In genomic region chr3:58146108-58146507, GRCm38 (mm10) we compare ENCODE assay signal across 26 mouse cellular contexts.
A peak's percentile ranks its signal among the peaks of the same experiment; 100 is the strongest.
DNase-seq lines count a peak whose midpoint lies in the region; ATAC-seq and TF ChIP-seq lines count a peak whose summit lies in the region.
"Had no signal": no experiment of that assay in that cellular context is flagged by ENCODE, and none has a peak within 500 bp of the region (broad histone marks: within the 10 kb centered on the region; RNA-seq: fewer than 3 reads in every experiment).

No protein-coding gene starts in this region.

- no peak overlapping the region for H3K4me2 ChIP-seq in intestine, embryonic 15.5 days (replicated peaks)
- no peak overlapping the region for H3K4me2 ChIP-seq in intestine, postnatal 0 days (replicated peaks; ENCODE audit: low read depth)
- peak overlapping the region; percentile 26 for H3K4me2 ChIP-seq in liver, embryonic 11.5 days
- peak overlapping the region; percentile 23; the same call in 1 of the 2 replicates for H3K4me2 ChIP-seq in liver, postnatal 0 days (ENCODE audit: low read depth, low read length)
- H3K4me2 ChIP-seq in hindbrain, embryonic 16.5 days (ENCODE audit: low read length): no peak overlapping the region
- H3K4me2 ChIP-seq in midbrain, postnatal 0 days (ENCODE audit: low read depth, low read length, poor library complexity, severe bottlenecking): no peak overlapping the region
- H3K4me2 ChIP-seq: forebrain, embryonic 15.5 days; heart, embryonic 11.5 days; hindbrain, embryonic 12.5 days; midbrain, embryonic 12.5 days had no signal

- TF ChIP-seq CTCF in intestine, postnatal 0 days (IDR thresholded peaks at IDR 0.05; ENCODE audit: low read depth): no peak
- no peak for TF ChIP-seq CTCF in liver, postnatal 0 days (IDR thresholded peaks at IDR 0.05; ENCODE audit: low read depth)
- TF ChIP-seq CTCF in midbrain, postnatal 0 days (IDR thresholded peaks at IDR 0.05): no peak

- H3K9me3 ChIP-seq in intestine, embryonic 15.5 days: no peaks in the 10 kb centered on the region
- H3K9me3 ChIP-seq in intestine, postnatal 0 days (ENCODE audit: control insufficient read depth): no peaks in the 10 kb centered on the region
- no peaks in the 10 kb centered on the region for H3K9me3 ChIP-seq in liver, embryonic 11.5 days (ENCODE audit: control insufficient read depth, low read length)
- H3K9me3 ChIP-seq in liver, postnatal 0 days (ENCODE audit: low read length): no peaks in the 10 kb centered on the region
- no peaks in the 10 kb centered on the region for H3K9me3 ChIP-seq in hindbrain, embryonic 16.5 days (ENCODE audit: control insufficient read depth, low read length)
- no peaks in the 10 kb centered on the region for H3K9me3 ChIP-seq in midbrain, postnatal 0 days (ENCODE audit: low read length)
- H3K9me3 ChIP-seq: embryonic facial prominence, embryonic 10.5 days; forebrain, embryonic 15.5 days; G1E; hindbrain, embryonic 12.5 days; midbrain, embryonic 12.5 days had no signal

- no peak overlapping the region for H3K9ac ChIP-seq in intestine, embryonic 15.5 days
- no peak overlapping the region for H3K9ac ChIP-seq in intestine, postnatal 0 days (ENCODE audit: low read depth, low read length)
- no peak overlapping the region for H3K9ac ChIP-seq in liver, embryonic 11.5 days (ENCODE audit: low read depth, low read length)
- no peak overlapping the region for H3K9ac ChIP-seq in liver, postnatal 0 days (replicated peaks)
- no peak overlapping the region for H3K9ac ChIP-seq in hindbrain, embryonic 16.5 days (ENCODE audit: low read depth, low read length)
- H3K9ac ChIP-seq in midbrain, postnatal 0 days (replicated peaks; ENCODE audit: low read length, poor library complexity, severe bottlenecking): no peak overlapping the region
- H3K9ac ChIP-seq: forebrain, embryonic 15.5 days; hindbrain, embryonic 12.5 days; midbrain, embryonic 12.5 days had no signal

- peak; percentile 10; the same call in 1 of the 2 replicates for ATAC-seq in intestine, embryonic 15.5 days
- no peak for ATAC-seq in intestine, postnatal 0 days
- no peak for ATAC-seq in liver, embryonic 11.5 days (replicated peaks; ENCODE audit: low FRiP score)
- ATAC-seq in liver, postnatal 0 days: no peak
- no peak for ATAC-seq in hindbrain, embryonic 16.5 days
- no peak for ATAC-seq in midbrain, postnatal 0 days (ENCODE audit: low FRiP score)
- ATAC-seq: forebrain, embryonic 15.5 days; inflammation-experienced regulatory T-cells, adult 6 months; Patski had no signal

- no peaks in the 10 kb centered on the region for H3K36me3 ChIP-seq in intestine, embryonic 15.5 days
- H3K36me3 ChIP-seq in intestine, postnatal 0 days (ENCODE audit: control insufficient read depth, insufficient read depth): no peaks in the 10 kb centered on the region
- H3K36me3 ChIP-seq in liver, embryonic 11.5 days (ENCODE audit: control insufficient read depth, insufficient read depth, low read length): no peaks in the 10 kb centered on the region
- H3K36me3 ChIP-seq in liver, postnatal 0 days (replicated peaks; ENCODE audit: insufficient read depth, low read length): no peaks in the 10 kb centered on the region
- H3K36me3 ChIP-seq in hindbrain, embryonic 16.5 days (ENCODE audit: control insufficient read depth, insufficient read depth, low read length): no peaks in the 10 kb centered on the region
- no peaks in the 10 kb centered on the region for H3K36me3 ChIP-seq in midbrain, postnatal 0 days (ENCODE audit: insufficient read depth, low read length)
- H3K36me3 ChIP-seq: embryonic facial prominence, embryonic 10.5 days; forebrain, embryonic 15.5 days; G1E; hindbrain, embryonic 12.5 days; midbrain, embryonic 12.5 days had no signal

- TF ChIP-seq EP300 in liver, postnatal 0 days (IDR thresholded peaks at IDR 0.05; ENCODE audit: low read depth): no peak

- no peak overlapping the region; the same call in 1 of the 2 replicates for H3K27ac ChIP-seq in intestine, embryonic 15.5 days
- H3K27ac ChIP-seq in intestine, postnatal 0 days (ENCODE audit: low read depth, low read length): no peak overlapping the region
- H3K27ac ChIP-seq in liver, embryonic 11.5 days (ENCODE audit: low read depth, low read length): no peak overlapping the region
- 0 out of 2 replicates have a peak overlapping the region, but pooled peaks have one; percentile 4 for H3K27ac ChIP-seq in liver, postnatal 0 days (ENCODE audit: low read depth)
- H3K27ac ChIP-seq in hindbrain, embryonic 16.5 days (ENCODE audit: low read depth, low read length): no peak overlapping the region
- H3K27ac ChIP-seq in midbrain, postnatal 0 days (ENCODE audit: low read depth, low read length): no peak overlapping the region
- H3K27ac ChIP-seq: embryonic facial prominence, embryonic 10.5 days; forebrain, embryonic 15.5 days; hindbrain, embryonic 12.5 days; midbrain, embryonic 12.5 days; stomach, postnatal 0 days had no signal

- 30% methylated on average over 3 of the region's 3 CpGs for WGBS in intestine, embryonic 15.5 days
- 36% methylated on average over 3 of the region's 3 CpGs for WGBS in intestine, postnatal 0 days
- WGBS in liver, embryonic 11.5 days: 58% methylated on average over 3 of the region's 3 CpGs
- 34% methylated on average over 3 of the region's 3 CpGs for WGBS in liver, postnatal 0 days (ENCODE audit: insufficient replicate concordance)
- WGBS in hindbrain, embryonic 16.5 days: 64% methylated on average over 3 of the region's 3 CpGs
- 74% methylated on average over 3 of the region's 3 CpGs for WGBS in midbrain, postnatal 0 days

- no peaks in the 10 kb centered on the region; the same call in 1 of the 2 replicates for H3K4me1 ChIP-seq in intestine, embryonic 15.5 days (replicated peaks)
- H3K4me1 ChIP-seq in intestine, postnatal 0 days (replicated peaks; ENCODE audit: control insufficient read depth, insufficient read depth, low read length): no peaks in the 10 kb centered on the region
- no peaks in the 10 kb centered on the region for H3K4me1 ChIP-seq in liver, embryonic 11.5 days (replicated peaks; ENCODE audit: control insufficient read depth, insufficient read depth, low read length)
- no peaks in the 10 kb centered on the region for H3K4me1 ChIP-seq in liver, postnatal 0 days (ENCODE audit: insufficient read depth)
- H3K4me1 ChIP-seq in hindbrain, embryonic 16.5 days (ENCODE audit: control insufficient read depth, insufficient read depth, low read depth, low read length): no peaks in the 10 kb centered on the region
- no peaks in the 10 kb centered on the region for H3K4me1 ChIP-seq in midbrain, postnatal 0 days (ENCODE audit: insufficient read depth, low read length)
- H3K4me1 ChIP-seq: forebrain, embryonic 15.5 days; hindbrain, embryonic 12.5 days; midbrain, embryonic 12.5 days had no signal

- peak; percentile 34 to 46 for DNase-seq in kidney, postnatal 25 days
- no peak for DNase-seq in kidney, adult 18-20 months
- no peak for DNase-seq in liver, embryonic 11.5 days (ENCODE audit: low spot score)
- no peak for DNase-seq in liver, postnatal 0 days
- DNase-seq in midbrain, postnatal 0 days (ENCODE audit: low spot score): no peak
- DNase-seq: B cell, adult 2 months; cerebellum, adult 11 months; cerebellum, adult 9-11 months; layer of hippocampus, adult 9-11 months; lung, adult 2 months; lung, postnatal 14 days; thymus, adult 2 months; thymus, postnatal 4 days had no signal

- H3K4me3 ChIP-seq in intestine, embryonic 15.5 days (replicated peaks): no peak overlapping the region
- no peak overlapping the region for H3K4me3 ChIP-seq in intestine, postnatal 0 days (ENCODE audit: low read depth, low read length)
- H3K4me3 ChIP-seq in liver, embryonic 11.5 days (ENCODE audit: low read depth, low read length): no peak overlapping the region
- no peak overlapping the region for H3K4me3 ChIP-seq in liver, postnatal 0 days (ENCODE audit: low read depth, low read length)
- H3K4me3 ChIP-seq in hindbrain, embryonic 16.5 days (ENCODE audit: low read length): no peak overlapping the region
- no peak overlapping the region for H3K4me3 ChIP-seq in midbrain, postnatal 0 days (ENCODE audit: low read depth, low read length)
- H3K4me3 ChIP-seq: embryonic facial prominence, embryonic 10.5 days; forebrain, embryonic 15.5 days; hindbrain, embryonic 12.5 days; midbrain, embryonic 12.5 days had no signal

- H3K27me3 ChIP-seq in intestine, embryonic 15.5 days (replicated peaks): no peaks in the 10 kb centered on the region
- no peaks in the 10 kb centered on the region for H3K27me3 ChIP-seq in intestine, postnatal 0 days (replicated peaks; ENCODE audit: control insufficient read depth, insufficient read depth, low read length)
- no peaks in the 10 kb centered on the region for H3K27me3 ChIP-seq in liver, embryonic 11.5 days (replicated peaks; ENCODE audit: control insufficient read depth, insufficient read depth, low read length)
- H3K27me3 ChIP-seq in liver, postnatal 0 days (ENCODE audit: insufficient read depth, low read length): no peaks in the 10 kb centered on the region
- H3K27me3 ChIP-seq in hindbrain, embryonic 16.5 days (replicated peaks; ENCODE audit: control insufficient read depth, insufficient read depth, low read length): no peaks in the 10 kb centered on the region
- no peaks in the 10 kb centered on the region for H3K27me3 ChIP-seq in midbrain, postnatal 0 days (ENCODE audit: insufficient read depth, low read length)
- H3K27me3 ChIP-seq: CH12.LX; forebrain, embryonic 15.5 days; hindbrain, embryonic 12.5 days; midbrain, embryonic 12.5 days; Patski had no signal

Comparison
In these comparisons a context has a peak if more than half of its experiments do, and no peak if none do; other contexts are left out.
1. DNase-seq: peak in kidney, postnatal 25 days (2 of 2); none in kidney, adult 18-20 months (single experiment), liver, embryonic 11.5 days (single experiment), liver, postnatal 0 days (single experiment) and midbrain, postnatal 0 days (single experiment).
2. H3K4me2 ChIP-seq: peak in liver, embryonic 11.5 days (single experiment) and liver, postnatal 0 days (single experiment); none in intestine, embryonic 15.5 days (single experiment), intestine, postnatal 0 days (single experiment), hindbrain, embryonic 16.5 days (single experiment) and midbrain, postnatal 0 days (single experiment).